Comparison of ENCODE assay signal across 8 mouse cellular contexts in genomic region chr5:33438214-33438613, GRCm38 (mm10). TPM values are rescaled to one million over a fixed set of nuclear protein-coding genes. Genes with fewer than 3 reads are reported as not detected.
DNase-seq lines count a peak whose midpoint lies in the region; ATAC-seq and TF ChIP-seq lines count a peak whose summit lies in the region.

No protein-coding gene starts in this region.

- no peaks in the 10 kb centered on the region for H3K9me3 ChIP-seq in hindbrain, embryonic 10.5 days
- no peaks in the 10 kb centered on the region for H3K9me3 ChIP-seq in hindbrain, embryonic 13.5 days
- H3K9me3 ChIP-seq in limb, embryonic 14.5 days (ENCODE audit: control insufficient read depth, low read length): no peaks in the 10 kb centered on the region

- no peak for TF ChIP-seq POLR2A in limb, embryonic 14.5 days (IDR thresholded peaks at IDR 0.05; ENCODE audit: borderline replicate concordance, extremely low read depth, insufficient read depth, insufficient read length)
- no peak for TF ChIP-seq POLR2A in thymus, adult 2 months (IDR thresholded peaks at IDR 0.05; ENCODE audit: control insufficient read depth, extremely low read depth, insufficient read depth, low read length, poor library complexity)

- no peaks in the 10 kb centered on the region for H3K36me3 ChIP-seq in hindbrain, embryonic 10.5 days
- H3K36me3 ChIP-seq in hindbrain, embryonic 13.5 days: no peaks in the 10 kb centered on the region
- no peaks in the 10 kb centered on the region for H3K36me3 ChIP-seq in limb, embryonic 14.5 days (ENCODE audit: control insufficient read depth, insufficient read depth, low read length)
- no peaks in the 10 kb centered on the region for H3K36me3 ChIP-seq in thymus, adult 2 months (ENCODE audit: control insufficient read depth, insufficient read depth, low read length)

- no peak for TF ChIP-seq CTCF in thymus, adult 2 months (IDR thresholded peaks at IDR 0.05; ENCODE audit: borderline replicate concordance, control insufficient read depth, extremely low read depth, insufficient read depth, low read length, poor library complexity)

- no peak overlapping the region for H3K4me2 ChIP-seq in hindbrain, embryonic 13.5 days
- H3K4me2 ChIP-seq in limb, embryonic 14.5 days (replicated peaks; ENCODE audit: low read depth, low read length, severe bottlenecking): no peak overlapping the region

- peak; percentile 89 for DNase-seq in hindbrain, embryonic 10.5 days (ENCODE audit: low spot score)
- DNase-seq in cerebellum, postnatal 36 days: peak; percentile 32 to 37
- peak; percentile 91 for DNase-seq in kidney, adult 9 months
- peak; percentile 98 for DNase-seq in limb, embryonic 14.5 days (ENCODE audit: low spot score)
- DNase-seq in naive thymus-derived CD4-positive, alpha-beta T cell, adult 2 months (ENCODE audit: low read depth): peak; percentile 71
- peak; percentile 83 for DNase-seq in thymus, adult 2 months

- 2% methylated on average over 23 of the region's 23 CpGs for WGBS in hindbrain, embryonic 10.5 days
- WGBS in hindbrain, embryonic 13.5 days: 3% methylated on average over 23 of the region's 23 CpGs
- WGBS in limb, embryonic 14.5 days: 5% methylated on average over 21 of the region's 23 CpGs
- WGBS in thymus, adult 2 months: 5% methylated on average over 23 of the region's 23 CpGs

- peaks cover 99% of the 10 kb centered on the region for H3K27me3 ChIP-seq in hindbrain, embryonic 10.5 days (ENCODE audit: insufficient read depth, poor library complexity, severe bottlenecking)
- H3K27me3 ChIP-seq in hindbrain, embryonic 13.5 days: peaks cover 100% of the 10 kb centered on the region
- H3K27me3 ChIP-seq in limb, embryonic 14.5 days (ENCODE audit: control insufficient read depth, insufficient read depth, low read length): peaks cover 68% of the 10 kb centered on the region
- H3K27me3 ChIP-seq in thymus, adult 2 months (ENCODE audit: control insufficient read depth, insufficient read depth, low read length): peaks cover 19% of the 10 kb centered on the region

- no peak for ATAC-seq in hindbrain, embryonic 13.5 days (ENCODE audit: low FRiP score)
- ATAC-seq in granulocyte monocyte progenitor cell, adult 5-6 weeks (replicated peaks; ENCODE audit: poor library complexity, severe bottlenecking): peak; percentile 92
- ATAC-seq in limb, embryonic 14.5 days (ENCODE audit: low FRiP score, low read depth): peak; percentile 85

- H3K9ac ChIP-seq in hindbrain, embryonic 13.5 days: no peak overlapping the region
- no peak overlapping the region for H3K9ac ChIP-seq in limb, embryonic 14.5 days (ENCODE audit: low read depth, low read length, severe bottlenecking)

- H3K4me1 ChIP-seq in hindbrain, embryonic 10.5 days (replicated peaks): peaks cover 38% of the 10 kb centered on the region
- peaks cover 34% of the 10 kb centered on the region for H3K4me1 ChIP-seq in hindbrain, embryonic 13.5 days (replicated peaks)
- peaks cover 13% of the 10 kb centered on the region for H3K4me1 ChIP-seq in limb, embryonic 14.5 days (ENCODE audit: control insufficient read depth, insufficient read depth, low read length)
- H3K4me1 ChIP-seq in thymus, adult 2 months (replicated peaks; ENCODE audit: control insufficient read depth, insufficient read depth, low read length): peaks cover 7% of the 10 kb centered on the region

- no peak overlapping the region for H3K27ac ChIP-seq in hindbrain, embryonic 10.5 days
- no peak overlapping the region for H3K27ac ChIP-seq in hindbrain, embryonic 13.5 days
- no peak overlapping the region for H3K27ac ChIP-seq in limb, embryonic 14.5 days (replicated peaks; ENCODE audit: low read depth, low read length)
- H3K27ac ChIP-seq in thymus, adult 2 months (ENCODE audit: control insufficient read depth, insufficient read depth, low read length): no peak overlapping the region

- H3K4me3 ChIP-seq in hindbrain, embryonic 10.5 days: no peak overlapping the region
- no peak overlapping the region for H3K4me3 ChIP-seq in hindbrain, embryonic 13.5 days
- no peak overlapping the region for H3K4me3 ChIP-seq in limb, embryonic 14.5 days (replicated peaks; ENCODE audit: low read length)
- H3K4me3 ChIP-seq in thymus, adult 2 months (ENCODE audit: control insufficient read depth, insufficient read depth, low read length): no peak overlapping the region

RNA-seq across cellular contexts. Expression of gene Nkx1-1, which starts 4.4 kb away (rescaled TPM):
- 0.21 TPM in 1 of 2 replicates, not detected in the other for polyA plus RNA-seq in hindbrain, embryonic 10.5 days (2016; fragmentation: Nextera tagmentation; extraction: Ambion mirVana)
- polyA plus RNA-seq in hindbrain, embryonic 13.5 days (2015; fragmentation: Nextera tagmentation; extraction: Ambion mirVana): 0.38 and 0.45 TPM in 2 replicates
- 0.60 TPM in 1 of 2 replicates, not detected in the other for total RNA-seq in granulocyte monocyte progenitor cell, adult 5-6 weeks (2014; fragmentation: Nextera tagmentation)
- total RNA-seq in granulocyte monocyte progenitor cell, adult 5-6 weeks (2017): not detected in 2 replicates
- polyA plus RNA-seq in limb, embryonic 14.5 days (2012; rRNA removed): not detected in 2 replicates
- polyA plus RNA-seq in limb, embryonic 14.5 days (2014; fragmentation: Nextera tagmentation; extraction: Ambion mirVana): not detected in 2 replicates
- 0.10 TPM in 1 of 2 replicates, not detected in the other for polyA plus RNA-seq in thymus, adult 2 months (2012; rRNA removed)

RNA-seq across cellular contexts. Expression of gene Uvssa, which starts 59.9 kb away (rescaled TPM):
- polyA plus RNA-seq in hindbrain, embryonic 10.5 days (2016; fragmentation: Nextera tagmentation; extraction: Ambion mirVana): 6.1 and 6.4 TPM in 2 replicates
- 8.7 and 9.0 TPM in 2 replicates for polyA plus RNA-seq in hindbrain, embryonic 13.5 days (2015; fragmentation: Nextera tagmentation; extraction: Ambion mirVana)
- total RNA-seq in granulocyte monocyte progenitor cell, adult 5-6 weeks (2014; fragmentation: Nextera tagmentation): 7.0 and 9.5 TPM in 2 replicates
- 5.8 and 6.6 TPM in 2 replicates for total RNA-seq in granulocyte monocyte progenitor cell, adult 5-6 weeks (2017)
- polyA plus RNA-seq in limb, embryonic 14.5 days (2012; rRNA removed): 11.0 and 11.5 TPM in 2 replicates
- polyA plus RNA-seq in limb, embryonic 14.5 days (2014; fragmentation: Nextera tagmentation; extraction: Ambion mirVana): 10.0 and 11.7 TPM in 2 replicates
- polyA plus RNA-seq in thymus, adult 2 months (2012; rRNA removed): 9.7 and 10.6 TPM in 2 replicates

Comparison
In these comparisons a context has a peak if more than half of its experiments do, and no peak if none do; other contexts are left out.
1. DNase-seq: peak in every context shown above with its lines; median percentile 98 in limb, embryonic 14.5 days; 91 in kidney, adult 9 months; 89 in hindbrain, embryonic 10.5 days; 83 in thymus, adult 2 months; 71 in naive thymus-derived CD4-positive, alpha-beta T cell, adult 2 months; 34 in cerebellum, postnatal 36 days.